Mouse (Mus musculus): ENCODE data around the gene St6galnac4. TPM values are rescaled to one million over a fixed set of nuclear protein-coding genes. Genes with fewer than 3 reads are reported as not detected.

Gene St6galnac4
- polyA plus RNA-seq, 1 experiment from 2014 or later = 22.9 TPM

DNA sequence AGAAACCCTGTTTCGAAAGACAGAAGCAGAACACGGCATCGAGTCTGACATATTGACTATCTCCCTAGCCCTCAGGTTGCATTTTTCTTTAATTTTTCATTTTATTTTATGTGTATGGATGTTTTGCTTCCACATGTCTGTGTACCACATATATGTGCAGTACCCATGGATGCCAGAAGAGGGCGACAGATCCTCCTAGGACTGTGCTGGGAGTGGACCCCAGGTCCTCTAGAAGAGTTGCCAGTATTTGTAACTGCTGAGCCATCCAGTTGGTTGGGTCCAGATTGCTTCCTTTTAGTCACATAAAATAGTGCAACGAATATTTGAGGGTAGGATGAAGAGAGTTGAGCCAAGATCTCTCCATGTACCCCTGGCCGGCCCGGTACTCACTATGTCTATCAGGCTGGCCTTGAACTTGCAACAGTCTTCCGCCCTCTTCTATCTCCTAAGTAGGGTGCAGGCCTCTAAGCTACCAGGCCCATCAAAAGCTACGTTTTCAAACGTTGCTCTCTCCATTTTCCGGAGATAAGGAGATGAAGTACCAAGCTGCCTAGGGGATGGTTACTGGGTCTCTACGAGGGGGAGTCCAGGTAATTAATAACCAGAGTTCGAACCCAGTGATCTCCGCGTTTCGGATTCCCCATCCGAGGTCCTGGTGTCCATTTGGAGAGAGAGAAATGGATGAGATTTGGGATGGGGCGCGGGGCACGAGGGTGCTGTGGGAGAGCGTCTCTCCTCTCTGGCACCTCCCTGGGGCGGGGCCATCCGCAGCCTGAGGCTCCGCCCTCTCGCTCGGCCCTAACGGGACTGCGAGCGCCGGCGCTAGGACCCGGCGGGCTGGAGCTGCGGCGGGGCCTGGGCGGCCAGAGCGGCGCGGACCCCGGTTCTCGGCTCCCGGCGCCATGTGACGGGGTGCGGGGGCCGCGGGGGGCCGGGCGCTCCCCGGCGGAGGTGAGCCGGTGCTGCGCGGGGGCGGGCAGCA, 19.6 kb downstream of the St6galnac4 start:
- no peaks in the 10 kb centered on the region for H3K36me3 ChIP-seq (ENCODE audit: control insufficient read depth, insufficient read depth, low read length)
- peak; percentile 72 for ATAC-seq (ENCODE audit: insufficient read depth, low FRiP score)
- H3K4me3 ChIP-seq (replicated peaks; ENCODE audit: low read length) = peak overlapping the region; percentile 71
- peak overlapping the region; percentile 84 for H3K4me2 ChIP-seq (ENCODE audit: low read depth, low read length)
- H3K27me3 ChIP-seq (ENCODE audit: control insufficient read depth, insufficient read depth, low read length) = no peaks in the 10 kb centered on the region; the same call in 1 of the 2 replicates
- peaks cover 34% of the 10 kb centered on the region for H3K4me1 ChIP-seq (ENCODE audit: control insufficient read depth, insufficient read depth, low read length)
- H3K27ac ChIP-seq (ENCODE audit: low read length) = peak overlapping the region; percentile 10; the same call in 1 of the 2 replicates
- WGBS = 11% methylated on average over 55 of the region's 55 CpGs
- no peaks in the 10 kb centered on the region for H3K9me3 ChIP-seq (replicated peaks; ENCODE audit: control insufficient read depth, low read length)
- peak overlapping the region; percentile 86 for H3K9ac ChIP-seq (ENCODE audit: low read length)

DNA sequence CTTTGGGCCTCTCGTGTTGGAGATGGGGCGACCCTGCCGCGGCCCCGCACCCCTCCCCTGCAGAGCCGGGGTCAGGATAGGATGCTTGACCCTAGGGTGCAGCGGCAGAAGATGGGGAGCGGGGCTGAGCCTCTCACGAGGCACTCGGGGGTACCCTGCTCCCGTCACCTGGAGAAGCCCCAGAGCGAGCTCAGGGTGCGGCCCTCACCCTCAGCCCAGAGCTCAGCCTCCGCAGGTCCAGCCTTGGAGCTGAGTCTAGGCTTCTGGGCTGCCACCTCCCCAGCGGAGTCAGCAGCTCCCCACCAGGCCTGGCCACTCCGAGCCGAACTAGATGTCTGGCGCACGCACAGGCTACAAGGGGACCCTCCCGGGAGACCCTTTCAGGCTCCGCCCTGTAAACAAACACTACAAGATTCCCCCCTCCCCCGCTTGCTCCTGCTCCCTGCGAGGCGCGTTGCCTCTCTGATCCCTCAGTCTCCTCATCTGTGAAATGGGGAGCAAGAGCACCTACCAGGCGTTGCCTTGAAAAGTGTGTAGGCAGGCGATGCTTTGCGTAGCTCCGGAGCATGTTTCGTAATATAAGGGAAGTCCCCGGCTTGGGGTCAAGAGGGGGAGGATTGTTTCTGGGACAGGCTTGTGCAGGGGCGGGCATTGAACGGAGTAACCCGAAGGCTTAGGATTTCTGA, 20.5 kb downstream of the St6galnac4 start:
- peak overlapping the region; percentile 86 for H3K9ac ChIP-seq (ENCODE audit: low read length)
- H3K36me3 ChIP-seq (ENCODE audit: control insufficient read depth, insufficient read depth, low read length) = no peaks in the 10 kb centered on the region
- H3K27me3 ChIP-seq (ENCODE audit: control insufficient read depth, insufficient read depth, low read length) = no peaks in the 10 kb centered on the region; the same call in 1 of the 2 replicates
- peak; percentile 49; the same call in 1 of the 2 replicates for ATAC-seq (ENCODE audit: insufficient read depth, low FRiP score)
- H3K4me3 ChIP-seq (replicated peaks; ENCODE audit: low read length) = peak overlapping the region; percentile 71
- H3K4me2 ChIP-seq (ENCODE audit: low read depth, low read length) = peak overlapping the region; percentile 84
- peaks cover 28% of the 10 kb centered on the region for H3K4me1 ChIP-seq (ENCODE audit: control insufficient read depth, insufficient read depth, low read length)
- H3K9me3 ChIP-seq (replicated peaks; ENCODE audit: control insufficient read depth, low read length) = no peaks in the 10 kb centered on the region
- H3K27ac ChIP-seq (ENCODE audit: low read length) = peak overlapping the region; percentile 10; the same call in 1 of the 2 replicates
- 5% methylated on average over 34 of the region's 34 CpGs for WGBS

DNA sequence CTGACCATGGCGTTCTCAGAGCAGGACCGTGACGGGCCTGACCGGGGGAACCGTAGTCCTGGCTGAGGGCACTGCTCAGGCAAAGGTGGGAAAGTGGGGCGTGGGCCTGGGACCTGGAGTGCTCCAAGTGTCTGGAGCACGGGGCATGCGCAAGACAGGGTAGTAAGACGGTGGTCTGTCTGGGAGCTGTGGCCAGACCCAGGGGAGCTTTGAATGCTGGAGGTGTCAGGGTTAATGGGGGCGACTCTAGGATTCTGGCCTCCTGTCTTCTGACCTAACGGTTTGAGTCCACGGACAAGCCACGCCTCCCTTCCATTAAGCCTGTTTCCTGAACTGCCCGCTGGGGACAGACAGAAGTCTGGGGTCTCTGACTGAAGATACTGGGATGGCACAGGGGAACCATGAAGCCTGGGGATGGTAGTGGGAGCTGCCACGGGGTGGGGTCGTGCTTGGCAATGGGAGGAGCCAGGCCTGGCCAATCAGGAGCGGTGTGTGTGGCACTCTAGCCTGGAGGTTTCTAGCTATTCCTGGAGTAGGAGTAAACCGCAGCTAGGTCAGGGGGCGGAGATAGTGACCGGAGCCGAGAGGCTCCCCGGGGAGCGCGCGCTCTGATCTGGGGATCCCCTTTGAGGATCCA, 21.4 kb downstream of the St6galnac4 start:
- 8% methylated on average over 25 of the region's 25 CpGs for WGBS
- peak overlapping the region; percentile 84 for H3K4me2 ChIP-seq (ENCODE audit: low read depth, low read length)
- peak; percentile 66 for ATAC-seq (ENCODE audit: insufficient read depth, low FRiP score)

DNA sequence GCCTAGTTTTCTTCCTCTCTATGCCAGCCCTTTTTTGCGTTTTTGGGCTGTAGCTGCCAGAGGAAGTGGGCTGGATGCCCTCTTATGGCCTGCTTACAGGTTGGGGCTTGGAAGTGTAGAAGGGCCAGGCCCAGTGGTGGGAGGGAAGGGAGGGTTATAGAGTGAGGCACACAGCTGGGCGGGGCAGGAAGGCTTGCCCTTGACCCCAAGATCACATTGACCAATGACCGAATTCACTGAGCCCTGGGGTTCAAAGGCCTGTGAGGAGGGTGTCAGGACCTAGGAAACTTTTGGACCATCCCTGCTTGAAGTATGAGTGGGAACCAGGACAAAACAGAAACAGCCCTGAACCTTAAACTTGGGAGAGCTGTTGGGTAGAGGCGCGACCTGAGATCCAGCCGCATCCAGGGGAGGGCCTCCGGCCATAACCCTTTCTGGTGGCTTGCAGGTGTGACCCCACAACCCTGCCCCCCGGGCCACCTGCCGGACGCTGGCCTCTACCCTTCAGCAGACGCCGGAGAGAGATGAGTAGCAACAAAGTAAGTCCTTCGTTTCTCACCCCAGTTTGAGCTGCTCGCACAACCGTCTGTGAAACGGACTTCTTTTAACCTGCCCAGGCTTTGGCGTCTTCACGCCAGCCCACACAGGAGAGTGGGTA, 22.0 kb downstream of the St6galnac4 start:
- no peak for ATAC-seq (ENCODE audit: insufficient read depth, low FRiP score)
- peak overlapping the region; percentile 86 for H3K9ac ChIP-seq (ENCODE audit: low read length)
- peak overlapping the region; percentile 71 for H3K4me3 ChIP-seq (replicated peaks; ENCODE audit: low read length)

More for the DNA sequence above, 21.4 kb downstream of the St6galnac4 start:
- peak overlapping the region; percentile 43; the same call in 1 of the 2 replicates for H3K27ac ChIP-seq (ENCODE audit: low read length)
- H3K36me3 ChIP-seq (ENCODE audit: control insufficient read depth, insufficient read depth, low read length) = no peaks in the 10 kb centered on the region
- peak overlapping the region; percentile 71 for H3K4me3 ChIP-seq (replicated peaks; ENCODE audit: low read length)
- peaks cover 28% of the 10 kb centered on the region for H3K4me1 ChIP-seq (ENCODE audit: control insufficient read depth, insufficient read depth, low read length)
- H3K9me3 ChIP-seq (replicated peaks; ENCODE audit: control insufficient read depth, low read length) = no peaks in the 10 kb centered on the region
- no peaks in the 10 kb centered on the region; the same call in 1 of the 2 replicates for H3K27me3 ChIP-seq (ENCODE audit: control insufficient read depth, insufficient read depth, low read length)
- peak overlapping the region; percentile 86 for H3K9ac ChIP-seq (ENCODE audit: low read length)

DNA sequence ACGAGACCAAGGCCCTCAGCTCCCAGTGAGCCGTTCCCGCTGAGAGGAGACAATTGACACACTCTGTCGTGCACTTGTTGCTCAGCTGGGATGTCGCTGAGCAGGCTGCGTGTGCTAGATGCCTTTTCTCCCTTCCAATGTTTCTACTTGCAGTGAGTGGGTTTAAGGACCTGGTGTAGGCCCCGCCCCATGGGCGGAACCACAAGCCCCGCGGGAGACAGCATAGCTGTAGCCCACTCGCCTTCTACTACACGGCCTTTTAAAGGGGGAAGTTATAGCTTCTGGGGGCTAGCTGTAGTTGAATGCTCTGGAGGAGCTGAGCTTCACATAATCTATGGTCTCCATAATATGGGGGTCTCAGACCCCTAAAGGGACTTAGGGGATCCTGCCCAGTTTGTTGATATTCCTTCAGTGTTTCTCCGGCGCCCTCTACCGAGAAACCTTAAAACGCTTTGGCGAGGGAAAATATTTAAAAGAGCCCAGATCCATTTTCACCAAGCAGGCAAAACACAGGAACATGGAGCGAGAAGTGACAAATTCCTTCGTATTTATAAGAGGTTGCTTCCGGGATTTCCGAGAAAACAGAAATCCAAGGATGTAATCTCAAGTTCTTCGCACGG, 23.8 kb downstream of the St6galnac4 start:
- Histone ChIP-seq H3K4me1 (ENCODE audit: control insufficient read depth, insufficient read depth, low read length) (peaks cover 28% of the 10 kb centered on the region), H3K4me2 (ENCODE audit: low read depth, low read length) (peak overlapping the region; percentile 50), H3K27me3 (ENCODE audit: control insufficient read depth, insufficient read depth, low read length) (no peaks in the 10 kb centered on the region; the same call in 1 of the 2 replicates), H3K4me3 (replicated peaks; ENCODE audit: low read length) (peak overlapping the region; percentile 44), H3K36me3 (ENCODE audit: control insufficient read depth, insufficient read depth, low read length) (no peaks in the 10 kb centered on the region), H3K27ac (ENCODE audit: low read length) (peak overlapping the region; percentile 30; the same call in 1 of the 2 replicates), H3K9me3 (replicated peaks; ENCODE audit: control insufficient read depth, low read length) (no peaks in the 10 kb centered on the region), H3K9ac (ENCODE audit: low read length) (peak overlapping the region; percentile 47)
- ATAC-seq (ENCODE audit: insufficient read depth, low FRiP score) = no peak
- 12% methylated on average over 23 of the region's 23 CpGs for WGBS

More for the DNA sequence above, 22.0 kb downstream of the St6galnac4 start:
- Histone ChIP-seq H3K36me3 (ENCODE audit: control insufficient read depth, insufficient read depth, low read length) (no peaks in the 10 kb centered on the region), H3K9me3 (replicated peaks; ENCODE audit: control insufficient read depth, low read length) (no peaks in the 10 kb centered on the region), H3K4me2 (ENCODE audit: low read depth, low read length) (peak overlapping the region; percentile 84), H3K27me3 (ENCODE audit: control insufficient read depth, insufficient read depth, low read length) (no peaks in the 10 kb centered on the region; the same call in 1 of the 2 replicates), H3K4me1 (ENCODE audit: control insufficient read depth, insufficient read depth, low read length) (peaks cover 28% of the 10 kb centered on the region), H3K27ac (ENCODE audit: low read length) (peak overlapping the region; percentile 43; the same call in 1 of the 2 replicates)
- WGBS = 46% methylated on average over 18 of the region's 18 CpGs

DNA sequence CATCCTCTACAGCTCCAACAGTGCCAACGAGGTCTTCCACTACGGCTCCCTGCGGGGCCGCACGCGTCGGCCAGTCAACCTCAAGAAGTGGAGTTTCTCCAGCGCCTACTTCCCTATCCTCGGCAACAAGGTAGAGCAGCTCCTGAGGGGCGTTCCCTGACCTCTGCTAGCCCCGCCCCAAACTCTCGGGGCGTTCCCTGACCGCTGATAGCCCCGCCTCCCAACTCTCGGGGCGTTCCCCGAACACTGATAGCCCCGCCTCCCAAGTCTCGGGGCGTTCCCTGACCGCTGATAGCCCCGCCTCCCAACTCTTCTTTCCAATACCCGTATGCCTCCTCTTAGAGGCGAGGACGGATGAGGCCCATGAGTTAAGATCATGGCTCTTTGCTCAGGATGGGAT, 25.4 kb downstream of the St6galnac4 start:
- Histone ChIP-seq H3K4me3 (replicated peaks; ENCODE audit: low read length) (no peak overlapping the region), H3K27me3 (ENCODE audit: control insufficient read depth, insufficient read depth, low read length) (no peaks in the 10 kb centered on the region; the same call in 1 of the 2 replicates), H3K9me3 (replicated peaks; ENCODE audit: control insufficient read depth, low read length) (no peaks in the 10 kb centered on the region), H3K27ac (ENCODE audit: low read length) (no peak overlapping the region), H3K36me3 (ENCODE audit: control insufficient read depth, insufficient read depth, low read length) (0 out of 2 replicates have a peak, but pooled peaks cover 2% of the 10 kb centered on the region), H3K4me1 (ENCODE audit: control insufficient read depth, insufficient read depth, low read length) (peaks cover 28% of the 10 kb centered on the region), H3K4me2 (ENCODE audit: low read depth, low read length) (no peak overlapping the region), H3K9ac (ENCODE audit: low read length) (no peak overlapping the region)
- ATAC-seq (ENCODE audit: insufficient read depth, low FRiP score) = no peak
- WGBS = 69% methylated on average over 26 of the region's 26 CpGs

DNA sequence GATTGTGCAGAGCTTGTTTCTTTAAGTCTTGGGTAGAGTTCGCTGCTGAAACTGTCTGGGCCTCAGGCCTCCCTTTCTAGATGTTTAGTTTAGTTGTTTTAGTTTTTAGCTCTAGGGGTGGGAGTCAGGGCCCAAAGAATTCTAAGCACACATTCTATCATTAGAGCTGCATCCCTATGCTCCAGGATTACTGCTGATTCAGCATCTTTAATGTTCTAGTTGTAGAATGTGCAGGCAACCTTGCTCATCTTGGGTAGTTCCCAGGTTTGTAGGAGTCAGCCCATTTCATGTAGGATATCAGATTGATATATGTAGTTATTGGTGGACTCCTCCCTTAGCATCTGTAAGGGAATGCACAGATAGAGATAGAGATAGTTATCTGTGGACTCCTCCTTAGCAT, 30.2 kb downstream of the St6galnac4 start:
- H3K4me3 ChIP-seq (replicated peaks; ENCODE audit: low read length) = no peak overlapping the region
- H3K27me3 ChIP-seq (ENCODE audit: control insufficient read depth, insufficient read depth, low read length) = no peaks in the 10 kb centered on the region
- no peak for ATAC-seq (ENCODE audit: insufficient read depth, low FRiP score)
- H3K36me3 ChIP-seq (ENCODE audit: control insufficient read depth, insufficient read depth, low read length) = 0 out of 2 replicates have a peak, but pooled peaks cover 6% of the 10 kb centered on the region
- H3K4me2 ChIP-seq (ENCODE audit: low read depth, low read length) = no peak overlapping the region
- peaks cover 24% of the 10 kb centered on the region for H3K4me1 ChIP-seq (ENCODE audit: control insufficient read depth, insufficient read depth, low read length)
- no peak overlapping the region for H3K27ac ChIP-seq (ENCODE audit: low read length)
- 81% methylated on average over 1 of the region's 1 CpGs for WGBS
- H3K9ac ChIP-seq (ENCODE audit: low read length) = no peak overlapping the region
- no peaks in the 10 kb centered on the region; the same call in 1 of the 2 replicates for H3K9me3 ChIP-seq (replicated peaks; ENCODE audit: control insufficient read depth, low read length)

DNA sequence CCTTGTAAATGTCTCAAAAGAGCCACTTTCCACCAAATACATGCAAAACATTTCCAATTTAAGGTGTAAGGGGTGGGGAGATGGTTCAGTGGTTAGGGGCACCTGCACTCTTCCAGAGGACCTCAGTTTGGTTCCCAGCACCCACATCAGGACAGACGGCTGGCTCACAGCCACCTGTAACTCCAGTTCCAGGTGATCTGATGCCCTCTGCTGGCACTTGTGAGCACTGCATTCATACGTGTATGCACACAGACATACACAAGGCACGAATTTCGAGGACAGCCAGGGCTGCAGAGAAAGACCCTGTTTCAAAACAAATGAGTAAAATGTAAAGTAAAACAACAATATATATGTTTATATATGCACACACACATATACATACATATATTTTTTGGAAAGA, 30.7 kb downstream of the St6galnac4 start:
- Histone ChIP-seq H3K4me1 (ENCODE audit: control insufficient read depth, insufficient read depth, low read length) (peaks cover 24% of the 10 kb centered on the region), H3K36me3 (ENCODE audit: control insufficient read depth, insufficient read depth, low read length) (0 out of 2 replicates have a peak, but pooled peaks cover 6% of the 10 kb centered on the region), H3K9me3 (replicated peaks; ENCODE audit: control insufficient read depth, low read length) (no peaks in the 10 kb centered on the region; the same call in 1 of the 2 replicates), H3K27me3 (ENCODE audit: control insufficient read depth, insufficient read depth, low read length) (no peaks in the 10 kb centered on the region), H3K4me2 (ENCODE audit: low read depth, low read length) (no peak overlapping the region), H3K9ac (ENCODE audit: low read length) (no peak overlapping the region), H3K4me3 (replicated peaks; ENCODE audit: low read length) (no peak overlapping the region), H3K27ac (ENCODE audit: low read length) (no peak overlapping the region)
- ATAC-seq (ENCODE audit: insufficient read depth, low FRiP score) = no peak
- WGBS = 93% methylated on average over 4 of the region's 4 CpGs
